Mouse (Mus musculus) small intestine, adult 2 months (tissue): ENCODE data around the gene Stx11.

ENCODE experiments used
- CTCF ChIP-seq: fragments of 200-500 bp; IDR thresholded peaks from 2 replicates; pipeline ENCODE4 v1.5.1; 2012; ENCODE audit warnings: low read depth, mild to moderate bottlenecking, control low read depth, inconsistent platforms, low read length, moderate library complexity, mixed read lengths; ENCODE audit not compliant: insufficient replicate concordance, insufficient read length; ENCODE audit errors: extremely low read depth
- POLR2A ChIP-seq: fragments of 200-500 bp; IDR thresholded peaks from 2 replicates; pipeline ENCODE4 v1.6.1; 2012; ENCODE audit warnings: low read depth, mild to moderate bottlenecking, control low read depth, inconsistent platforms, low read length, moderate library complexity

DNA sequence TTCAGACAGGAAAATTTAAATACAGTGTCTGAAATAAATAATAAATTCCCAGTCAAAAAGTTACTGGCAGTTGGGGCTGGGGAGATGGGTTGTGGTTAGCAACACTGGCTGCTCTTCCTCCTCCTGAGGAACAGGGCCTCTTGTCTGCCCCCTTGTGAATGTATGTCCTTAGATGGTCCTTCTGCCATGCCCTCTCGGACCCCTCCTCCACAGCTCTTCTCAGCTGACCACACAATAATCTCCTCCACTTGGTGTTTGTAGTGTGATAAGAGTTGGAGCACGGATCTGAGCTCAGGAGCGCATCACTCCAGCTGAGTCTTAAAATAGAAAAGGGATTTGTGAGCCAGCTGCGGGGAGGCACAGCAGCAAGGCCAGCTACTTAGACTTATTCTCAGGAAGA lies 22.8 kb upstream of the Stx11 start:
- TF ChIP-seq POLR2A (no peak), CTCF (no peak)
